Mouse (Mus musculus) embryo, embryonic 11.5 days (tissue): Measurements from ENCODE around the gene Nek8.

Experiments
- DNase-seq: peaks from one replicate; pipeline ENCODE4 v3.0.0-alpha.2; 2012; ENCODE audit warnings: low read depth, low spot score

Gene Nek8

GRCm38 (mm10) chr11:78183884-78184514 is 7.5 kb upstream of the Nek8 start:
- no peak for DNase-seq

- DNase-seq = no peak
These were observed 6.7 kb upstream of the Nek8 start, which contains the start of gene Rpl23a for GRCm38 (mm10) chr11:78182961-78183844. Rpl23a (minus strand) TSS chr11:78183584.

GRCm38 (mm10) chr11:78182450-78182849 is 6.0 kb upstream of the Nek8 start:
- DNase-seq = no peak

GRCm38 (mm10) chr11:78181830-78182357 is 5.4 kb upstream of the Nek8 start:
- DNase-seq = no peak

- DNase-seq = no peak
These were observed 3.7 kb upstream of the Nek8 start for GRCm38 (mm10) chr11:78180081-78180761.

GRCm38 (mm10) chr11:78179438-78179999 is 3.0 kb upstream of the Nek8 start:
- DNase-seq = no peak

- no peak for DNase-seq
These were observed 2.5 kb upstream of the Nek8 start for GRCm38 (mm10) chr11:78178859-78179437.

- peak; percentile 93 for DNase-seq
These were observed 1.7 kb upstream of the Nek8 start for GRCm38 (mm10) chr11:78177903-78178858.

GRCm38 (mm10) chr11:78177437-78177836 is 962 bp upstream of the Nek8 start:
- no peak for DNase-seq

GRCm38 (mm10) chr11:78176905-78177331 is 443 bp upstream of the Nek8 start:
- no peak for DNase-seq

- DNase-seq = no peak
These were observed 589 bp downstream of the Nek8 start for GRCm38 (mm10) chr11:78175771-78176401.

- no peak for DNase-seq
These were observed 2.0 kb downstream of the Nek8 start for GRCm38 (mm10) chr11:78174506-78174905.

- DNase-seq = no peak
These were observed 3.6 kb downstream of the Nek8 start for GRCm38 (mm10) chr11:78172748-78173383.

GRCm38 (mm10) chr11:78172034-78172747 is 4.3 kb downstream of the Nek8 start:
- DNase-seq = no peak

GRCm38 (mm10) chr11:78171328-78171727 is 5.1 kb downstream of the Nek8 start:
- no peak for DNase-seq

- DNase-seq = no peak
These were observed 6.2 kb downstream of the Nek8 start for GRCm38 (mm10) chr11:78170306-78170705.

GRCm38 (mm10) chr11:78168541-78169468 is 7.7 kb downstream of the Nek8 start:
- DNase-seq = no peak
